Mouse (Mus musculus) kidney, embryonic 14.5 days (tissue): ENCODE results near the gene Dusp15. TPM values are rescaled to one million over a fixed set of nuclear protein-coding genes. Genes with fewer than 3 reads are reported as not detected.

Experiments used
- ATAC-seq: fragments of 200-750 bp; cut with Nextera tagmentation; 2 replicates; pipeline ENCODE4 v1.8.0; 2017; ENCODE audit warnings: moderate number of reproducible peaks, mild to moderate bottlenecking, moderate TSS enrichment, moderate library complexity; ENCODE audit not compliant: low FRiP score, low TSS enrichment
- H3K27ac ChIP-seq: fragments of 300-500 bp; sonication (generic); 2 replicates; pipeline ENCODE4 v1.5.1; 2014; ENCODE audit warnings: low read depth, mild to moderate bottlenecking, low read length, moderate library complexity, mixed read lengths
- H3K27me3 ChIP-seq: fragments of 300-500 bp; sonication (generic); 2 replicates; pipeline ENCODE4 v1.6.1; 2014; ENCODE audit warnings: mild to moderate bottlenecking, low read length; ENCODE audit not compliant: control insufficient read depth, insufficient read depth
- H3K36me3 ChIP-seq: fragments of 300-500 bp; sonication (generic); 2 replicates; pipeline ENCODE4 v1.6.1; 2014; ENCODE audit warnings: low read length, mixed read lengths; ENCODE audit not compliant: control insufficient read depth, insufficient read depth
- H3K4me1 ChIP-seq: fragments of 300-500 bp; sonication (generic); 2 replicates; pipeline ENCODE4 v1.6.1; 2014; ENCODE audit warnings: low read length, mixed read lengths; ENCODE audit not compliant: control insufficient read depth, insufficient read depth
- H3K4me2 ChIP-seq: fragments of 300-500 bp; sonication (generic); replicated peaks from 2 replicates; pipeline ENCODE4 v1.6.1; 2014; ENCODE audit warnings: low read depth, mild to moderate bottlenecking, low read length
- H3K4me3 ChIP-seq: fragments of 300-500 bp; sonication (generic); 2 replicates; pipeline ENCODE4 v1.5.1; 2014; ENCODE audit warnings: mild to moderate bottlenecking, low read length
- H3K9ac ChIP-seq: fragments of 300-500 bp; sonication (generic); 2 replicates; pipeline ENCODE4 v1.6.1; 2014; ENCODE audit warnings: low read depth, mild to moderate bottlenecking, low read length, moderate library complexity
- H3K9me3 ChIP-seq: fragments of 300-500 bp; sonication (generic); 2 replicates; pipeline ENCODE4 v1.6.1; 2016; ENCODE audit warnings: low read length; ENCODE audit not compliant: control insufficient read depth
- WGBS: fragments of 180-500 bp; shearing (Covaris S2); extraction: QIAGEN DNeasy Blood & Tissue Kit; methylation state at CpG from one replicate; pipeline ENCODE4 v1.1.7; 2014; 5-methylcytosine and 5-hydroxymethylcytosine counted together
- polyA plus RNA-seq: library from polyadenylated mRNA; unstranded; fragments of >200 nt; fragmentation: Nextera tagmentation; extraction: Ambion mirVana; gene quantifications from 2 replicates; pipeline ENCODE4 v1.2.1, GENCODE M21; 2014

Gene Dusp15
- polyA plus RNA-seq, 1 experiment from 2014 or later = 2.3 TPM

DNA sequence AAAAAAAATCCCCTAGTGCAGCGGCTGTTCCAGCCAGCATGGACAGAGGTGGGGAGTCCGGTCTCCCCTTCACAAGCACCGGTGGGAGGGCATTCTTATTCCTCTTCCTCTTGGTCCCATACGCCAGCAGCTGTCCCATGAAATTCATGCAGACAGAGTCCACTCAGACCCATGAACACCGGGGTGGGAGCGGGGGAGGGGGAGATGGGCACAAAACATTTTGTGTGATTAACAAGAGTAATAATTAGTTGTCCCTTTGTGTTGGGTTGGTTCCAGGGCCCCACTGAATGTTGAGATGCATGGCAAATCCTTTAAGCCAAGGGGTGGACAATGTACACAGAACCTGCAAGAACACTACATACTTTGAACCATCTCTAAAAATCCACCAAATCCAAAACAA, 10.4 kb downstream of the Dusp15 start:
- WGBS = 86% methylated on average over 6 of the region's 6 CpGs
- ATAC-seq = no peak
- H3K36me3 ChIP-seq = no peaks in the 10 kb centered on the region
- no peak overlapping the region for H3K4me2 ChIP-seq
- H3K27ac ChIP-seq = no peak overlapping the region
- peaks cover 57% of the 10 kb centered on the region for H3K27me3 ChIP-seq
- H3K9me3 ChIP-seq = no peaks in the 10 kb centered on the region
- no peak overlapping the region for H3K4me3 ChIP-seq
- H3K9ac ChIP-seq = no peak overlapping the region
- H3K4me1 ChIP-seq = peaks cover 7% of the 10 kb centered on the region; the same call in 1 of the 2 replicates

DNA sequence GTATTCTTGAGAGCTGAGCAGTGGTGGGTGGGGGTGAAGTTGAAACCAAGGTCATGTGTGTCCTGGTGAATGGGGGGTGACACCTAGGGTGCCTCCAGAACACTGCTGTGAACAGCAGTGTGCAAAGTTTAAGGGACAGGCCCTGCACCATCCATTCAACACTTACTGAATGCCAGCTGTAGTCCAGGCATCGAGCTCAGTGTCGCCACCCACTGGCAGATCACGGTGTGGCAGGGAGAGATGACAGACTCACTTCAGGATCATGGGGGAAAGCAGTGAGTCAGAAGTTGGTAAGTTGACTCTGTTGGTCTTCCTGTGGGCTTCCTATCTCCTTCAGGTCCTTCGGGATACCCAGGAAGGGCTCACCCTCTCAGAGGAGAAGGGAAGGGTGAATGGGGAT, 11.7 kb downstream of the Dusp15 start:
- Histone ChIP-seq H3K36me3 (no peaks in the 10 kb centered on the region), H3K4me1 (peaks cover 7% of the 10 kb centered on the region; the same call in 1 of the 2 replicates), H3K4me2 (no peak overlapping the region), H3K9ac (no peak overlapping the region), H3K9me3 (no peaks in the 10 kb centered on the region), H3K27me3 (peaks cover 45% of the 10 kb centered on the region), H3K4me3 (no peak overlapping the region), H3K27ac (no peak overlapping the region)
- WGBS = 14% methylated on average over 4 of the region's 4 CpGs
- ATAC-seq = no peak

GRCm38 (mm10) chr2:152933614-152934013, 17.9 kb downstream of the Dusp15 start:
- 36% methylated on average over 5 of the region's 5 CpGs for WGBS
- Histone ChIP-seq H3K27ac (peak overlapping the region; percentile 32; the same call in 1 of the 2 replicates), H3K27me3 (no peaks in the 10 kb centered on the region), H3K9ac (no peak overlapping the region), H3K4me2 (no peak overlapping the region), H3K36me3 (no peaks in the 10 kb centered on the region), H3K9me3 (no peaks in the 10 kb centered on the region), H3K4me3 (no peak overlapping the region), H3K4me1 (peaks cover 28% of the 10 kb centered on the region)
- ATAC-seq = 0 out of 2 replicates have a peak, but pooled peaks have one; percentile 36

GRCm38 (mm10) chr2:152933048-152933447, 18.4 kb downstream of the Dusp15 start, which contains the start of gene Foxs1:
Foxs1 (minus strand) TSS chr2:152933208.
- peaks cover 33% of the 10 kb centered on the region for H3K4me1 ChIP-seq
- 0 out of 2 replicates have a peak, but pooled peaks have one; percentile 45 for ATAC-seq

GRCm38 (mm10) chr2:152931456-152932160, 19.9 kb downstream of the Dusp15 start:
- peaks cover 42% of the 10 kb centered on the region for H3K4me1 ChIP-seq

More at GRCm38 (mm10) chr2:152933048-152933447, 18.4 kb downstream of the Dusp15 start, which contains the start of gene Foxs1:
- peak within 1 kb of the TSS; percentile 3; the same call in 1 of the 2 replicates for H3K4me3 ChIP-seq
- H3K9ac ChIP-seq = no peak within 1 kb of the TSS
- H3K36me3 ChIP-seq = no peaks in the 10 kb centered on the region
- peak within 1 kb of the TSS; percentile 32; the same call in 1 of the 2 replicates for H3K27ac ChIP-seq
- no peaks in the 10 kb centered on the region for H3K27me3 ChIP-seq
- WGBS = 23% methylated on average over 9 of the region's 9 CpGs
- H3K9me3 ChIP-seq = no peaks in the 10 kb centered on the region
- H3K4me2 ChIP-seq = peak within 1 kb of the TSS; percentile 13; the same call in 1 of the 2 replicates

GRCm38 (mm10) chr2:152930276-152930675, 21.2 kb downstream of the Dusp15 start:
- ATAC-seq = no peak
- Histone ChIP-seq H3K9ac (0 out of 2 replicates have a peak overlapping the region, but pooled peaks have one; percentile 18), H3K4me3 (no peak overlapping the region), H3K4me1 (peaks cover 51% of the 10 kb centered on the region), H3K4me2 (no peak overlapping the region), H3K36me3 (no peaks in the 10 kb centered on the region), H3K9me3 (no peaks in the 10 kb centered on the region), H3K27ac (peak overlapping the region; percentile 65; the same call in 1 of the 2 replicates), H3K27me3 (no peaks in the 10 kb centered on the region)
- 39% methylated on average over 2 of the region's 2 CpGs for WGBS

More at GRCm38 (mm10) chr2:152931456-152932160, 19.9 kb downstream of the Dusp15 start:
- Histone ChIP-seq H3K9ac (peak overlapping the region; percentile 28; the same call in 1 of the 2 replicates), H3K4me2 (peak overlapping the region; percentile 13; the same call in 1 of the 2 replicates), H3K4me3 (peak overlapping the region; percentile 3; the same call in 1 of the 2 replicates), H3K36me3 (no peaks in the 10 kb centered on the region), H3K9me3 (no peaks in the 10 kb centered on the region), H3K27ac (peak overlapping the region; percentile 37; the same call in 1 of the 2 replicates), H3K27me3 (no peaks in the 10 kb centered on the region)
- 64% methylated on average over 11 of the region's 12 CpGs for WGBS
- ATAC-seq = no peak

GRCm38 (mm10) chr2:152928988-152929370, 22.5 kb downstream of the Dusp15 start:
- Histone ChIP-seq H3K4me3 (no peak overlapping the region), H3K4me1 (peaks cover 61% of the 10 kb centered on the region), H3K9me3 (no peaks in the 10 kb centered on the region), H3K4me2 (no peak overlapping the region), H3K27me3 (no peaks in the 10 kb centered on the region), H3K9ac (no peak overlapping the region), H3K36me3 (no peaks in the 10 kb centered on the region), H3K27ac (peak overlapping the region; percentile 66; the same call in 1 of the 2 replicates)
- ATAC-seq = no peak
- 75% methylated on average over 3 of the region's 3 CpGs for WGBS

GRCm38 (mm10) chr2:152928219-152928987, 23.1 kb downstream of the Dusp15 start:
- Histone ChIP-seq H3K4me3 (no peak overlapping the region), H3K4me2 (no peak overlapping the region), H3K36me3 (no peaks in the 10 kb centered on the region), H3K9me3 (no peaks in the 10 kb centered on the region), H3K4me1 (peaks cover 67% of the 10 kb centered on the region), H3K9ac (no peak overlapping the region), H3K27me3 (no peaks in the 10 kb centered on the region), H3K27ac (peak overlapping the region; percentile 66)
- ATAC-seq = no peak
- WGBS = 32% methylated on average over 14 of the region's 14 CpGs
